Mouse (Mus musculus): ENCODE data around the gene Hbb-bs. TPM values are rescaled to one million over a fixed set of nuclear protein-coding genes. Genes with fewer than 3 reads are reported as not detected.
A peak's percentile ranks its signal among the peaks of the same experiment; 100 is the strongest.
"Not testable (repeated sequence)": the region's sequence is repeated elsewhere in the genome, so short reads cannot be mapped to it uniquely, and the experiment has no call there.

Hbb-bs gene
- total RNA-seq, 1 experiment from 2014 or later = 10,177 TPM

GRCm38 (mm10) chr7:103813766-103814165, 14.1 kb downstream of the Hbb-bs start, which contains the start of gene Hbb-bt:
Gene Hbb-bt, minus strand, starts transcription at chr7:103813996.
- ATAC-seq (ENCODE audit: extremely low read depth, insufficient number of reproducible peaks, low FRiP score, poor library complexity, severe bottlenecking) = no peak

DNA sequence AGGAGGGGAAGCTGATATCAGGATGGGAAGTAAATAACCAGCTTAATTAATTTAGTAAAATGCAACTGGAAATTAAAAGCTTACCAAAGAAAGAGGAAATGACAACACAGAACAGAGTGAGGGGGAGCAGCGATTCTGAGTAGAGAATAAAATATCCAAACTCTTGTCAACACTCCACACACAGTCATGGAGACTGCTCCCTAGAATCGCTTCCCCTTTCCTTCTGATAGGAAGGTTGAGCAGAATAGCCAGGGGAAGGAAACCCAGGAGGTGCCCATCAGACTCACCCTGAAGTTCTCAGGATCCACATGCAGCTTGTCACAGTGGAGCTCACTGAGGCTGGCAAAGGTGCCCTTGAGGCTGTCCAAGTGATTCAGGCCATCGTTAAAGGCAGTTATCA, 14.7 kb downstream of the Hbb-bs start:
- ATAC-seq (ENCODE audit: extremely low read depth, insufficient number of reproducible peaks, low FRiP score, poor library complexity, severe bottlenecking) = 0 out of 2 replicates have a peak, but pooled peaks have one; percentile 11

GRCm38 (mm10) chr7:103812174-103812573, 15.7 kb downstream of the Hbb-bs start:
- ATAC-seq (ENCODE audit: extremely low read depth, insufficient number of reproducible peaks, low FRiP score, poor library complexity, severe bottlenecking) = peak; percentile 91

- ATAC-seq (ENCODE audit: extremely low read depth, insufficient number of reproducible peaks, low FRiP score, poor library complexity, severe bottlenecking) = no peak
Measured at GRCm38 (mm10) chr7:103811223-103811845, 16.6 kb downstream of the Hbb-bs start.

GRCm38 (mm10) chr7:103810746-103811145, 17.1 kb downstream of the Hbb-bs start:
- no peak for ATAC-seq (ENCODE audit: extremely low read depth, insufficient number of reproducible peaks, low FRiP score, poor library complexity, severe bottlenecking)

DNA sequence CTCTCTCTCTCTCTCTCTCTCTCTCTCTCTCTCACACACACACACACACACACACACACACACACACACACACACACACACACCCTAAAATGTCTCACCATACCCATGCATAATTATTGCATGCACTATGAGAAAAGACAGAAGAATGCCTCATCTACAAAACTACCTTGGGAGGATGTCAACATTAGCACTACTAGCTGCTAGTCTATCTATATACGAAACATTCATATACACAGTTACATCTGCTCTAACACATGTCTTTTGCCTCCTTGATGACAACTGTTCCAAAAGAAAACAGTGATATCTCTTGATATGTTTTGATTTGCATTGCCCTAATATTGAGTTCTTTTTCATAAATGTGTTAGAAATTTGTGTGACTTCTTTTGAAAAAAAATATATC, 17.6 kb downstream of the Hbb-bs start:
- ATAC-seq (ENCODE audit: extremely low read depth, insufficient number of reproducible peaks, low FRiP score, poor library complexity, severe bottlenecking) = no peak

DNA sequence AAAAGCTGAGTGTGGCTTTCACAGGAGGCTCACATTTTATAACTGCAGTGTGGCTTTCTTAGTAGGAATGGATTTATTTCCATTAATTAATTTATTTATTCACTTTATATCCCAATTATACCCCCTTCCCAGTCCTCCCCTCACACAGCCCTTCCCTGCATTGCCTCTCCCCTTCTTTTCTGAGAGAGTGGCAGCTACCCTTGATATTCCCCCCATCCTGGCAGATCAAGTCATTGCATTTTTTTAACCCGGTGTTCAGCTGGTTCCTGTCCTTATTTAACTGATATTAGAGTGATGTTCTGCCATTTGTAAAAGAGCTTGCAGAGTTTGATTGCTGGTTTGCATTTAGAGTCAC, 18.1 kb downstream of the Hbb-bs start:
- ATAC-seq (ENCODE audit: extremely low read depth, insufficient number of reproducible peaks, low FRiP score, poor library complexity, severe bottlenecking) = no peak

- no peak for ATAC-seq (ENCODE audit: extremely low read depth, insufficient number of reproducible peaks, low FRiP score, poor library complexity, severe bottlenecking)
Measured at GRCm38 (mm10) chr7:103808971-103809800, 18.7 kb downstream of the Hbb-bs start.

DNA sequence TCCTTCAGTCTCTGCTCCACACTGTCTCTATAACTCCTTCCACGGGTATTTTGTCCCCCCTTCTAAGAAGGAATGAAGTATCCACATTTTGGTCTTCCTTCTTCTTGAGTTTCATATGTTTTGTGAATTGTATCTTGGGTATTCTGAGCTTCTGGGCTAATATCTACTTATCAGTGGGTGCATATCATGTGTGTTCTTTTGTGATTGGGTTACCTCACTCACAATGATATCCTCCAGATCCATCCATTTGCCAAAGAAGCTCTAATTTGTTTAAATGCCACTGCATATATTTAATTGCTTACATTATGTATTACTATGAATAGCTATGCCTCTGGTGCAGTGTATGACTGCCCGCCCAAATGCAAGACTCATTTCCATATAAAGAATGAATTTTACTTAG, 19.8 kb downstream of the Hbb-bs start:
- ATAC-seq (ENCODE audit: extremely low read depth, insufficient number of reproducible peaks, low FRiP score, poor library complexity, severe bottlenecking) = not testable (repeated sequence)

GRCm38 (mm10) chr7:103806856-103807255, 21.0 kb downstream of the Hbb-bs start:
- ATAC-seq (ENCODE audit: extremely low read depth, insufficient number of reproducible peaks, low FRiP score, poor library complexity, severe bottlenecking) = peak; percentile 58; the same call in 1 of the 2 replicates

GRCm38 (mm10) chr7:103792669-103793388, 35.1 kb downstream of the Hbb-bs start:
- ATAC-seq (ENCODE audit: extremely low read depth, insufficient number of reproducible peaks, low FRiP score, poor library complexity, severe bottlenecking) = peak; percentile 41; the same call in 1 of the 2 replicates

- no peak for ATAC-seq (ENCODE audit: extremely low read depth, insufficient number of reproducible peaks, low FRiP score, poor library complexity, severe bottlenecking)
Measured at GRCm38 (mm10) chr7:103791721-103792120, 36.2 kb downstream of the Hbb-bs start, which contains the start of gene Olfr67. Gene Olfr67, minus strand, starts transcription at chr7:103791821.

- no peak for ATAC-seq (ENCODE audit: extremely low read depth, insufficient number of reproducible peaks, low FRiP score, poor library complexity, severe bottlenecking)
Measured at GRCm38 (mm10) chr7:103779598-103779997, 48.3 kb downstream of the Hbb-bs start, which contains the start of gene Olfr68. Gene Olfr68, minus strand, starts transcription at chr7:103779698.

- not testable (repeated sequence) for ATAC-seq (ENCODE audit: extremely low read depth, insufficient number of reproducible peaks, low FRiP score, poor library complexity, severe bottlenecking)
Measured at GRCm38 (mm10) chr7:103777652-103778051, 50.2 kb downstream of the Hbb-bs start.

Other genes with a start within 250 kb of the Hbb-bs start
- not detected in 2 replicates for gene Olfr618, start 238.0 kb downstream of the Hbb-bs start, total RNA-seq (2017)
- not detected in 2 replicates for gene Olfr619, start 227.5 kb downstream of the Hbb-bs start, total RNA-seq (2017)
- 0.25 TPM in 1 of 2 replicates, not detected in the other for gene Olfr620, start 215.6 kb downstream of the Hbb-bs start, total RNA-seq (2017)
- not detected in 2 replicates for gene Olfr622, start 185.4 kb downstream of the Hbb-bs start, total RNA-seq (2017)
- not detected in 2 replicates for gene Olfr623, start 164.4 kb downstream of the Hbb-bs start, total RNA-seq (2017)
- 0.12 TPM in 1 of 2 replicates, not detected in the other for gene Olfr624, start 156.9 kb downstream of the Hbb-bs start, total RNA-seq (2017)
- not detected in 2 replicates for gene Olfr625-ps1, start 145.4 kb downstream of the Hbb-bs start, total RNA-seq (2017)
- 0.12 TPM in 1 of 2 replicates, not detected in the other for gene Olfr243, start 113.4 kb downstream of the Hbb-bs start, total RNA-seq (2017)
- not detected in 2 replicates for gene Olfr628, start 97.7 kb downstream of the Hbb-bs start, total RNA-seq (2017)
- not detected in 2 replicates for gene Olfr629, start 83.2 kb downstream of the Hbb-bs start, total RNA-seq (2017)
- not detected in 2 replicates for gene Olfr630, start 70.8 kb downstream of the Hbb-bs start, total RNA-seq (2017)
- 0.23 TPM in 1 of 2 replicates, not detected in the other for gene Olfr69, start 56.5 kb downstream of the Hbb-bs start, total RNA-seq (2017)
- not detected in 2 replicates for gene Olfr68, start 48.4 kb downstream of the Hbb-bs start, total RNA-seq (2017)
- not detected in 2 replicates for gene Olfr67, start 36.3 kb downstream of the Hbb-bs start, total RNA-seq (2017)
- gene Hbb-bt, start 14.1 kb downstream of the Hbb-bs start, total RNA-seq (2017) = 1,968 and 2,313 TPM in 2 replicates
- gene Hbb-bh2, start 12.4 kb upstream of the Hbb-bs start, total RNA-seq (2017) = not detected in 2 replicates
- not detected in 2 replicates for gene Hbb-bh1, start 15.1 kb upstream of the Hbb-bs start, total RNA-seq (2017)
- gene Hbb-y, start 25.1 kb upstream of the Hbb-bs start, total RNA-seq (2017) = not detected in 2 replicates
- 0.12 TPM in 1 of 2 replicates, not detected in the other for gene Olfr66, start 58.2 kb upstream of the Hbb-bs start, total RNA-seq (2017)
- not detected in 2 replicates for gene Olfr64, start 66.4 kb upstream of the Hbb-bs start, total RNA-seq (2017)
- not detected in 2 replicates for gene Olfr65, start 75.4 kb upstream of the Hbb-bs start, total RNA-seq (2017)
- not detected in 2 replicates for gene Olfr631, start 100.7 kb upstream of the Hbb-bs start, total RNA-seq (2017)
- not detected in 2 replicates for gene Olfr632, start 106.3 kb upstream of the Hbb-bs start, total RNA-seq (2017)
- gene Olfr633, start 116.3 kb upstream of the Hbb-bs start, total RNA-seq (2017) = not detected in 2 replicates
- gene Olfr635, start 143.1 kb upstream of the Hbb-bs start, total RNA-seq (2017) = not detected in 2 replicates
- not detected in 2 replicates for gene Olfr638, start 170.7 kb upstream of the Hbb-bs start, total RNA-seq (2017)
- gene Olfr639, start 189.2 kb upstream of the Hbb-bs start, total RNA-seq (2017) = not detected in 2 replicates
- gene Olfr640, start 197.5 kb upstream of the Hbb-bs start, total RNA-seq (2017) = 0.12 TPM in 1 of 2 replicates, not detected in the other
- not detected in 2 replicates for gene Olfr641, start 207.3 kb upstream of the Hbb-bs start, total RNA-seq (2017)
- 0.12 TPM in 1 of 2 replicates, not detected in the other for gene Olfr642, start 224.6 kb upstream of the Hbb-bs start, total RNA-seq (2017)
- not detected in 2 replicates for gene 4930516K23Rik, start 233.3 kb upstream of the Hbb-bs start, total RNA-seq (2017)
- not detected in 2 replicates for gene Olfr644, start 243.8 kb upstream of the Hbb-bs start, total RNA-seq (2017)

Measured in neutrophil, adult 5-6 weeks (primary cell).